Mouse (Mus musculus) neural tube, postnatal 0 days (tissue): Measurements from ENCODE around the gene Vangl1. TPM values are rescaled to one million over a fixed set of nuclear protein-coding genes. Genes with fewer than 3 reads are reported as not detected.

Experiments
- polyA plus RNA-seq: library from polyadenylated mRNA; unstranded; fragments of >200 nt; fragmentation: Nextera tagmentation; extraction: Ambion mirVana; gene quantifications from 2 replicates; pipeline ENCODE4 v1.2.1, GENCODE M21; 2015

Vangl1 gene
- 8.2 and 9.7 TPM in 2 replicates for polyA plus RNA-seq

DNA sequence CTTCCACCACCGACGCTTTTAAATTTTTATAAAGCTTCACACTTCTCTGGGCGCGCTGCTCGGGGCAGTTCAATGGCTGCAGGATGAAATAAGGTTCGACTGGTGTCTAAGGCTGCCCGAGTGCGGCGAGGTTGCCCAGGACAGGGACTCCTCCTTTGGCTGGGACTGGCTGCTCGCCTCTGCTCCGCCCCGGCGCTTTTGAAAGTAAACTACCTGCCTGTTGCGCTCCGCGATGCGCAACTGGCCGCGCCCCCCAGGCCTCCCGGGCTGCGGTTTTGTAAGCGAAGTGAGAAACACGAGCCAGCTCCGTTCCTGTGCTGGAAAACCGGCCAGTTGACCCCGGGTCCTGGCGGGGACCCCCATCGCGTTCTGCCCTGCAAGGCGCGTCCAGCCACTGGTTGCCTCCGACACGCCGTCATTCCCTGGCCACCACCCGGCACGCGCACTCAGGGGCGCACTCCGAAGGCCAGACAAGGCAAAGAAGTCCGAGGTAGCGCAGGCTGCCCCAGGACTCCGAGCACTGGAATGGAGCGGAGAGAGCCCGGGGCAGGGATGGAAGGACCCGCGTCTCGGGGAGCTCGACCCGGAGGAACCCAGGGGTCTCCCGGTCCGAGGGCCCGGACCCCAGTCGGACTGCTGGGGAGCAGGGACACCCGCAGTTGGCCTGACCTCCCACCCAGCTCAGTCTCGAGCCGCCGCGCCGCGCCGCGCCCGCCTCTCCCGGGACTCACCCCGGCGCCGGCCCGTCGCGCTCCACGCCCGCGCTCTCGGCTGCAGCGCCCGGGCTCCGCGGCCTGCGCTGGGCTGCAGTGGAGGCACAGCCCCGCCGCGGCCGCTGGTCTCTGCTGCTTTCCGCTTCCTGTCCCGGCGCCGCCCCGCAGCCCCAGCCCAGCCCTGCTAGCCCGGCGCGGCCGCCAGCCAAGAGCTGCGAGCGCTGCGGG lies at the start of gene Vangl1:
Vangl1 (minus strand) TSS at position 913 of the 941 bp plus-strand sequence.

Other genes starting within 250 kb of the Vangl1 start
- 9.0 and 9.2 TPM in 2 replicates for gene Nhlh2, start 194.6 kb downstream of the Vangl1 start, polyA plus RNA-seq
- gene Casq2, start 118.3 kb downstream of the Vangl1 start, polyA plus RNA-seq = 0.64 and 0.75 TPM in 2 replicates